Mouse (Mus musculus): Measurements from ENCODE around the gene Dohh.

Dohh gene

GRCm38 (mm10) chr10:81384605-81384982 lies 366 bp downstream of the Dohh start:
- DNase-seq (ENCODE audit: low read depth) = no peak

GRCm38 (mm10) chr10:81385603-81386306 lies 1.5 kb downstream of the Dohh start:
- no peak for DNase-seq (ENCODE audit: low read depth)

GRCm38 (mm10) chr10:81387716-81388115 lies 3.5 kb downstream of the Dohh start:
- DNase-seq (ENCODE audit: low read depth) = no peak

GRCm38 (mm10) chr10:81388505-81389055 lies 4.4 kb downstream of the Dohh start, which contains the start of gene Gm48552:
Gene Gm48552, plus strand, starts transcription at chr10:81389005.
- no peak for DNase-seq (ENCODE audit: low read depth)

- DNase-seq (ENCODE audit: low read depth) = no peak
These were observed 5.1 kb downstream of the Dohh start for GRCm38 (mm10) chr10:81389373-81389772.

- DNase-seq (ENCODE audit: low read depth) = peak; percentile 79
These were observed 5.8 kb downstream of the Dohh start for GRCm38 (mm10) chr10:81389801-81390677.

GRCm38 (mm10) chr10:81390678-81390965 lies 6.4 kb downstream of the Dohh start:
- no peak for DNase-seq (ENCODE audit: low read depth)

GRCm38 (mm10) chr10:81392270-81392669 lies 8.0 kb downstream of the Dohh start:
- no peak for DNase-seq (ENCODE audit: low read depth)

GRCm38 (mm10) chr10:81392781-81393185 lies 8.6 kb downstream of the Dohh start, which contains the start of gene Smim24:
Gene Smim24, plus strand, starts transcription at chr10:81393051.
- no peak for DNase-seq (ENCODE audit: low read depth)

- no peak for DNase-seq (ENCODE audit: low read depth)
These were observed 9.3 kb downstream of the Dohh start for GRCm38 (mm10) chr10:81393456-81394063.

- peak; percentile 87 for DNase-seq (ENCODE audit: low read depth)
These were observed 10.9 kb downstream of the Dohh start for GRCm38 (mm10) chr10:81395127-81395526.

- DNase-seq (ENCODE audit: low read depth) = no peak
These were observed 11.6 kb downstream of the Dohh start for GRCm38 (mm10) chr10:81395865-81396264.

GRCm38 (mm10) chr10:81396749-81397148 lies 12.5 kb downstream of the Dohh start:
- no peak for DNase-seq (ENCODE audit: low read depth)

GRCm38 (mm10) chr10:81399296-81399695 lies 15.1 kb downstream of the Dohh start:
- no peak for DNase-seq (ENCODE audit: low read depth)

GRCm38 (mm10) chr10:81399798-81400308 lies 15.6 kb downstream of the Dohh start:
- no peak for DNase-seq (ENCODE audit: low read depth)

GRCm38 (mm10) chr10:81400371-81401204 lies 16.4 kb downstream of the Dohh start:
- DNase-seq (ENCODE audit: low read depth) = no peak

- DNase-seq (ENCODE audit: low read depth) = no peak
These were observed 16.9 kb downstream of the Dohh start for GRCm38 (mm10) chr10:81401205-81401520.

GRCm38 (mm10) chr10:81401521-81402226 lies 17.4 kb downstream of the Dohh start:
- DNase-seq (ENCODE audit: low read depth) = no peak

GRCm38 (mm10) chr10:81402227-81402765 lies 18.1 kb downstream of the Dohh start:
- DNase-seq (ENCODE audit: low read depth) = no peak

GRCm38 (mm10) chr10:81403511-81403910 lies 19.3 kb downstream of the Dohh start:
- no peak for DNase-seq (ENCODE audit: low read depth)

GRCm38 (mm10) chr10:81404082-81404481 lies 19.9 kb downstream of the Dohh start:
- DNase-seq (ENCODE audit: low read depth) = no peak
